Mouse (Mus musculus) hindbrain, embryonic 13.5 days (tissue): ENCODE data around the gene Cd28. TPM values are rescaled to one million over a fixed set of nuclear protein-coding genes. Genes with fewer than 3 reads are reported as not detected.

Source experiments
- ATAC-seq: fragments of 200-750 bp; cut with Nextera tagmentation; 2 replicates; pipeline ENCODE4 v1.8.0; 2017; ENCODE audit warnings: moderate TSS enrichment; ENCODE audit not compliant: low FRiP score
- H3K27ac ChIP-seq: fragments of 300-500 bp; sonication (generic); 2 replicates; pipeline ENCODE4 v1.5.1; 2015; ENCODE audit warnings: inconsistent platforms, mild to moderate bottlenecking, moderate library complexity
- H3K27me3 ChIP-seq: fragments of 300-500 bp; sonication (generic); 2 replicates; pipeline ENCODE4 v1.6.1; 2015; ENCODE audit warnings: mild to moderate bottlenecking, inconsistent platforms
- H3K36me3 ChIP-seq: fragments of 300-500 bp; sonication (generic); 2 replicates; pipeline ENCODE4 v1.6.1; 2015; ENCODE audit warnings: mild to moderate bottlenecking, inconsistent platforms
- H3K4me1 ChIP-seq: fragments of 300-500 bp; sonication (generic); replicated peaks from 2 replicates; pipeline ENCODE4 v1.6.1; 2015; ENCODE audit warnings: inconsistent platforms
- H3K4me2 ChIP-seq: fragments of 300-500 bp; sonication (generic); 2 replicates; pipeline ENCODE4 v1.6.1; 2015; ENCODE audit warnings: inconsistent platforms, mild to moderate bottlenecking, moderate library complexity
- H3K4me3 ChIP-seq: fragments of 300-500 bp; sonication (generic); 2 replicates; pipeline ENCODE4 v1.5.1; 2015; ENCODE audit warnings: mild to moderate bottlenecking, inconsistent platforms
- H3K9ac ChIP-seq: fragments of 300-500 bp; sonication (generic); 2 replicates; pipeline ENCODE4 v1.6.1; 2015; ENCODE audit warnings: mild to moderate bottlenecking, inconsistent platforms
- H3K9me3 ChIP-seq: fragments of 300-500 bp; sonication (generic); 2 replicates; pipeline ENCODE4 v1.6.1; 2016; ENCODE audit warnings: inconsistent platforms
- WGBS: fragments of 180-500 bp; shearing (Covaris S2); methylation state at CpG from one replicate; pipeline ENCODE4 v1.1.7; 2015; 5-methylcytosine and 5-hydroxymethylcytosine counted together
- polyA plus RNA-seq: library from polyadenylated mRNA; unstranded; fragments of >200 nt; fragmentation: Nextera tagmentation; extraction: Ambion mirVana; gene quantifications from 2 replicates; pipeline ENCODE4 v1.2.1, GENCODE M21; 2015

Gene Cd28
- polyA plus RNA-seq, 1 experiment from 2014 or later, result 0.10 TPM

DNA sequence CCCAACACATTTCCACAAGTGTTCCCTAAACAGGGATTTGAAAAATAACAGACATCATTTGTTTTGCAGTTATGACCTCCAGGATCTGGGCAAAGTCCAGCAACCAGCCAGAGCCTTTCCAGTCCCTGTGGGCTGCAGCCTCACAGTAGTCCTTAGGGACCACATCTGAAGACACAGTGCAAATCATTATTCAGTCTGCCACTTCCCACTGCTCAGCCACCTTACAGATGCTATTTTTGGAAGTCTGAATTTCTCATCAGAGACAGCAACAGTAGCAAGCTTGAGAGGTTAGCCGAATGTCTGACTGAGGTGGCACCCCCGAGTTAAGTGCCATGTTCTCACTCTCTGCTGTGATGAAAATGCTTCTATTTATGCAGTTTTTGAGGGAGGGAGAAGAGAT, 15.3 kb downstream of the Cd28 start:
- Histone ChIP-seq H3K4me2 (no peak overlapping the region), H3K4me3 (no peak overlapping the region), H3K4me1 (no peaks in the 10 kb centered on the region), H3K27me3 (no peaks in the 10 kb centered on the region), H3K9me3 (no peaks in the 10 kb centered on the region), H3K36me3 (no peaks in the 10 kb centered on the region), H3K27ac (no peak overlapping the region), H3K9ac (no peak overlapping the region)
- no peak for ATAC-seq
- WGBS, result 90% methylated on average over 2 of the region's 2 CpGs

DNA sequence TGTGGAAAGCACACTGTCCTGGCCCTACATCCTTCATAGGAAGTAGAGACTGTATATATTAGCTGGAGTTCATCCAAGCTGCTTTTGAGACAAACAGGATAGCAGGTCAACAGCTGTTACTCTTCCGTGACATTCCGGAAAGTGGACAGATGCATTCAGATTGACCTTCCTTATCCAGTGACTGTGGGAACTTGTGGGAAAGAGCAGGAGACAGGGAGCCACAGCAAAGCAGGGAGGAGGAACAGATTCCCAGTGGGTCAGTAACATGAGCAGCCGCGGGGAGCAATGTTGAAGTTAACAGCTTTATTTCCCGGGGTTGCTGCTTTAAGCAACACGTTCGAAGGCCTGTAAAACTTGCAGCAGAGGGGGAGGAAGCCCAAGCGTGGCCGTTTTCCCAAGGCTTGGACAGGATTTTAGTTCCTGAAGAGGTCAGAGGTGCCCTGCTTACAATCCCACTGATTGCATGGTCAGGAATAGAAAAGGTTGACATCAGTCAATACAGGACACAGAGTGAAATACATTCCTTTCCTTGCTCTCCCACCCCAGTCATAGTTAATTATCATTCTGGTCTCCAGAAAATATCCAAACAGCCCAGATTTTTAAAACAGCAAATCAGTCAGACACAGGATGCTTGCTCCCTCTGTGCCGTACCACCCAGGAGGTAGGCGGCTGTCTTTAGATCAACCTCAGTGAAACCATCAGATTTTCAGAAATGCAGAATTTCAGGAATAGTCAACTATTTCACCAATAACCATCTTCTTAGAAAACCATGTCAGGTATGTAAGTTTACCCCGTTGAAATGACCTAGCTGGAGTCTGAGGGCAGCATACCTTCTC, 18.7 kb downstream of the Cd28 start:
- no peaks in the 10 kb centered on the region for H3K9me3 ChIP-seq
- H3K9ac ChIP-seq, result no peak overlapping the region
- H3K4me3 ChIP-seq, result no peak overlapping the region
- no peak for ATAC-seq
- H3K4me1 ChIP-seq, result no peaks in the 10 kb centered on the region
- no peak overlapping the region for H3K27ac ChIP-seq
- H3K4me2 ChIP-seq, result no peak overlapping the region
- no peaks in the 10 kb centered on the region for H3K36me3 ChIP-seq
- WGBS, result 66% methylated on average over 12 of the region's 12 CpGs
- H3K27me3 ChIP-seq, result no peaks in the 10 kb centered on the region

DNA sequence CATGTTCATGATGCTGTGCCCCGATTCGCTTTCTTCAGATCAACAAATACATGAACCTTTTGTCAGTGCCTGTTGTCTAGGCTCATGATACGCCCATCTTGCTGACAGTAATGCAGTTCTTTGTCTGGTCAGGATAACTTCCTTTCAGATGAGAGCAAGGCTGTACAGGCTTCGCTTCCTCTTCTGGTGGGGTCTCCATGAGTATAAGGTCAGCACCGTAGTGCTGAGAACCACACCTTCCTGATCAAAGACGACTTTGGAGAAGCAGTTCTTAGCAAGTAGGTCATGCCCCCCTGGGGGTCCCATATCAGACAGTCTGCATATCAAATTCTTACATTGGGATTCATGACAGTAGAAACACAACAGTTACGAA, 19.3 kb downstream of the Cd28 start:
- WGBS, result 86% methylated on average over 7 of the region's 7 CpGs
- no peak overlapping the region for H3K4me3 ChIP-seq
- H3K27ac ChIP-seq, result no peak overlapping the region
- H3K4me1 ChIP-seq, result no peaks in the 10 kb centered on the region
- no peaks in the 10 kb centered on the region for H3K36me3 ChIP-seq
- no peaks in the 10 kb centered on the region for H3K9me3 ChIP-seq
- ATAC-seq, result no peak
- H3K27me3 ChIP-seq, result no peaks in the 10 kb centered on the region
- H3K9ac ChIP-seq, result no peak overlapping the region
- H3K4me2 ChIP-seq, result no peak overlapping the region

DNA sequence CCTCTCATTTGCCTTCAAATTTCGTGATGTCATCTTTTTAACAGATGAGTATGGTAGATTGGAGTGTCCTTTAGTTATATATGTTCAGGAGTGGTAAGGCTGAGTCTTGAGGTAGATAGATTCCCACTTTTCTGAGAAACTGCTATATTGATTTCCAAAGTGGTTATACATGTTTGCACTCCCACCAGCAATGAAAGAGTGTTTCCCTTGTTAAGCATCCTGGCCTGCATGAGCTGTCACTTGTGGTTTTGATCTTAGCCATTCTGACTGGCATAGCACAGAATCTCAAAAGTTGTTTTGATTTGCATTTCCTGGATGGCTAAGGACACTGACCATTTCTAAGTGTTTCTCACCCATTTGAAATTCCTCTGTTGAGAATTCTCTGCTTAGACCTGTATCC, 27.7 kb downstream of the Cd28 start:
- WGBS, result 86% methylated on average over 1 of the region's 1 CpGs

DNA sequence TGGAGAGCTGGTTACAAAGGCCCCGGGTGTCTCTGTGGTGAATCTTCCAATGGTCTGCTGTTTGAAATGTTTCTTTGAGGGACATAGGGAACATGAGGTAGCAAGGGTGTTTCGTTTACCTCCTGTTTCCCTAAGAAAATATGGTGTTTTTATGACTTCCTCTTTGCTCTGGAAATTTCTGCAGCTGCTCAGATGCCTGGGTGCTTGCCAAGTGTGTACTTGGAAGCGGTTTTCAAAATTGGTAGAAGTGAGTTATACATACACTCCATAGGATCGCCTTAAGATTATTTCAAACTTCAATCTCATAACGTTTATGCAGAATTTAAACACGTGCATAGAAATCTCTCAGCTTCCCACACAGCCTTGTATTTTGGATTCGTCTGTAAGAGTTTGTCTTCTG, 29.1 kb downstream of the Cd28 start:
- Histone ChIP-seq H3K9ac (no peak overlapping the region), H3K27ac (no peak overlapping the region), H3K9me3 (no peaks in the 10 kb centered on the region), H3K4me3 (no peak overlapping the region), H3K27me3 (0 out of 2 replicates have a peak, but pooled peaks cover 3% of the 10 kb centered on the region), H3K36me3 (no peaks in the 10 kb centered on the region), H3K4me1 (no peaks in the 10 kb centered on the region), H3K4me2 (no peak overlapping the region)
- ATAC-seq, result no peak
- WGBS, result 81% methylated on average over 7 of the region's 7 CpGs

More for the DNA sequence above, 27.7 kb downstream of the Cd28 start:
- Histone ChIP-seq H3K4me1 (no peaks in the 10 kb centered on the region), H3K27ac (no peak overlapping the region), H3K9ac (no peak overlapping the region), H3K36me3 (no peaks in the 10 kb centered on the region), H3K27me3 (0 out of 2 replicates have a peak, but pooled peaks cover 3% of the 10 kb centered on the region), H3K4me3 (no peak overlapping the region), H3K9me3 (no peaks in the 10 kb centered on the region), H3K4me2 (no peak overlapping the region)
- no peak for ATAC-seq

DNA sequence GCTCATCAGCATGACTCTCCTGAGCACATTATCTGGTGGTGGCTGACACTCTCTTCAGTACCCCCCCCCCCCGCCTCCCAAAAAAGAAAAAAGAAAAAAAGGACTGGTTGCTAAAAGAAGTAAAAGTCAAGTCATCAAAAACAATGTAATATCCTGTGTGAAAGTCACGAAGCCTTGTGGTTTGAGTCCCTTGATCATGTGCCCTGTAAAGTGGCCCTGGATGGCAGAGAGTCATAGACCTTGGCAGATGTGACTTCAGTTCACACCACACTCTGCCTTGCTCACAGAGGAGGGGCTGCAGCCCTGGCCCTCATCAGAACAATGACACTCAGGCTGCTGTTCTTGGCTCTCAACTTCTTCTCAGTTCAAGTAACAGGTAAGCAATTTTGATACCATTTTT, 29.6 kb downstream of the Cd28 start:
- Histone ChIP-seq H3K9ac (no peak overlapping the region), H3K27ac (no peak overlapping the region), H3K36me3 (no peaks in the 10 kb centered on the region), H3K4me1 (no peaks in the 10 kb centered on the region), H3K4me3 (no peak overlapping the region), H3K27me3 (0 out of 2 replicates have a peak, but pooled peaks cover 3% of the 10 kb centered on the region), H3K4me2 (no peak overlapping the region), H3K9me3 (no peaks in the 10 kb centered on the region)
- 83% methylated on average over 2 of the region's 2 CpGs for WGBS
- no peak for ATAC-seq

DNA sequence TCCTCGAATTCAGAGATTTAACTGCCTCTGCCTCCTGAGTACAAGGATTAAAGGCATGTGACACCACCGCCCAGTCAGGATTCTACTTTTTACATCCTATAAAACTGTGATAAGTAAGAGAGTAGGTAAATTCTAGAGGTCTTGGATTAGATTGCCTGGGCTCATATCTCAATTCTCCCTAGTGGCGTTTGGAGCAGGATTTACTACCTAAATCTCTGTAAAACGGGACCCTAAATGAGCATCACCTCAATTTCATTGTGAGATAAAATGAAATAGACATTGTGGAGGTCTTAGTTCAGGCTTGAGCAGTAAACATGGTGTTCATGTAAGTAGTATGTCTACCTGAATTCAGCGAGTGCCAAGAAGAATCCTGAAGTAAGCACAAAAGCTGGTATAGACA, 30.3 kb downstream of the Cd28 start:
- no peak overlapping the region for H3K4me2 ChIP-seq
- no peaks in the 10 kb centered on the region for H3K36me3 ChIP-seq
- WGBS, result 94% methylated on average over 5 of the region's 5 CpGs
- H3K4me1 ChIP-seq, result no peaks in the 10 kb centered on the region
- H3K9me3 ChIP-seq, result no peaks in the 10 kb centered on the region
- H3K27me3 ChIP-seq, result 0 out of 2 replicates have a peak, but pooled peaks cover 3% of the 10 kb centered on the region
- H3K27ac ChIP-seq, result no peak overlapping the region
- no peak for ATAC-seq
- no peak overlapping the region for H3K9ac ChIP-seq
- H3K4me3 ChIP-seq, result no peak overlapping the region

DNA sequence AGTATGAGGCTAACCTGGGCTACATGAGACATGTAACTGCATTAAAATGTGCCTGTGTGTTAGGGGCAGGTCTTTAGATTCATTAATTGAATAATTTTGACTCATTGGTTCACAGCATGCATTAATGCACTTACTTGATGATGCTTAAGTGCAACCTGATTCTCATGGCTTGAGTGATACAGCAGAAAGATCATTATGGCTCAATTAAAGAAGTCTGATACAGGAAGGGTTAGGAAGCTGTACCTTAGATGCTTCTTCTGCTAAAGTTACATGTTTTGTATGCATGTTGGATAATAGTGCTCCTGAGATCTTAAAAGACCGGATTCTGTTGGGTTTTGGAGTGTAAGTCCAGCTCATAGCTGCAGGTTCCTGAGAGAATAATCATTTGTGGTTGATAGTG, 31.7 kb downstream of the Cd28 start:
- Histone ChIP-seq H3K9ac (no peak overlapping the region), H3K4me1 (no peaks in the 10 kb centered on the region), H3K9me3 (no peaks in the 10 kb centered on the region), H3K36me3 (no peaks in the 10 kb centered on the region), H3K27me3 (0 out of 2 replicates have a peak, but pooled peaks cover 3% of the 10 kb centered on the region), H3K4me2 (no peak overlapping the region), H3K4me3 (no peak overlapping the region), H3K27ac (no peak overlapping the region)
- 90% methylated on average over 1 of the region's 1 CpGs for WGBS
- ATAC-seq, result no peak

DNA sequence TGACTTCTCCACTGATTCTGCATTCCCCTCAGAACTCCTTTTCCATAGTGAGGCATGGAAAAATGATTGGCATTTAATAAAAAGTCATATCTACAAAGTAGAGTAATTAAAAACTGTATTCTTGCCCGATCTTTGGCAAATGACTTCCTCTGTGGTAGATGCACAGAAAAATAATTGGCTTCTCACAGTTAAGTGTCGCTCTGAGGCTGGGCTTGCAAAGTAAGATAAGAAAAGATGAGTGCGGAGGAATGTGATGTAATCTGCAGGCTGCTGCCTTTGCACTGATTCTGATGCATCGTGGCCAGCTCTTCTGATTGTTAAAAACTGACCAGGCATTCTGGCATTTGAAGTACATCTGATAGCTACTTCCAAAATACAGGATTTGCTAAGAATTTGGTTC, 32.3 kb downstream of the Cd28 start:
- H3K9ac ChIP-seq, result no peak overlapping the region
- 81% methylated on average over 4 of the region's 4 CpGs for WGBS
- no peak for ATAC-seq
- H3K27me3 ChIP-seq, result 0 out of 2 replicates have a peak, but pooled peaks cover 3% of the 10 kb centered on the region
- no peaks in the 10 kb centered on the region for H3K9me3 ChIP-seq
- H3K4me3 ChIP-seq, result no peak overlapping the region
- no peaks in the 10 kb centered on the region for H3K36me3 ChIP-seq
- H3K4me1 ChIP-seq, result no peaks in the 10 kb centered on the region
- no peak overlapping the region for H3K27ac ChIP-seq
- H3K4me2 ChIP-seq, result no peak overlapping the region

DNA sequence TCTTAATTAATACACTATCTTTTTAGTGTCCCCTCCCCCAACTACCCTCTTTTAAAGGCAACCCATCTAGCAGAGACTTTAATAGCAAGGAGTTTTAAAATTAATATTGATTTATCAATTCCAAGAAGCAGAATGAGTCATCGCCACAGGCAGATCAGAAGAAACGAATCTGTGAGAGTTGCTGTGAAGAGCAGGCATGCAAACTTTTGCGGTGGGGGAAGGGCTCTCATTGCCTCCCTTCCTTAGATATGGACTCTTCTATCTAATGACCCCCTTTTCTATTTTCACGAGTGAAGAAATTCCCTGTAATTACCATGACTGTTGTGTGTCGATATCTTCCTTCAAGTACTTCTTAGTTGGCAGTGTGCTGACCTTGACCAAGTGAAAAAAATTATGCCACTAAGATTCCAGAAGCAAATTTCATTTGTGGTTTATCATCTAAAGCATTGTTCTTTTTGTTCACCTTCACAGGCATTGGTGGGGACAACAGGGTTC, 32.8 kb downstream of the Cd28 start:
- H3K9ac ChIP-seq, result no peak overlapping the region
- 80% methylated on average over 5 of the region's 5 CpGs for WGBS
- H3K36me3 ChIP-seq, result no peaks in the 10 kb centered on the region
- no peaks in the 10 kb centered on the region for H3K4me1 ChIP-seq
- H3K27me3 ChIP-seq, result 0 out of 2 replicates have a peak, but pooled peaks cover 3% of the 10 kb centered on the region
- no peak overlapping the region for H3K27ac ChIP-seq
- no peak overlapping the region for H3K4me2 ChIP-seq
- no peak for ATAC-seq
- no peaks in the 10 kb centered on the region for H3K9me3 ChIP-seq
- no peak overlapping the region for H3K4me3 ChIP-seq

DNA sequence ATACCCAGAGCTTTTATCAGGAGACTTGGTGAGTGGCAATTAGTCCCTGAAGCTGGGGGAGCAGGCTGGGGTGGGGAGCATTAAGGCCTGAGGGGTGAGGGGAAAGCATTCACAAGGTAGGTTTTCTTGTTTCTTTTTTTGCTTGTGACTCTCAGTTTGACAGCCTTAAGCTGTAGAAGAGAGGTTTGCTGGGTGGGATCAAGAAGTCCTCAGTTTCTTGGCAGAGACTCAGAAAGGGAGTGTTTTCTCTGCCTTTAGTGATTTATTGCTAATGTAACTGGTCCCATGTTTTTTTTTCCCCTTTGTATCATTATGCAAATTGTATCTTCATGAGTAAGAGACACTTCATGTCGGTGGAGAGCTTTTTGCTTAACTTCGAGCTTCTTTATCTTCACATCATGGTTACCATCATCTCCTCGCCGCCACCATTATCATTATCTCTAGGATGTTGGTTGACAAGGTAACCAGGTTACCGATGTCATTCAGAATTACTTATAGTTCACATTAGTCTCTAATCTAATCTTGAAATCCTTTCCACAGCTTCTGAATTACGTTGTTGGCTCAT, 33.7 kb downstream of the Cd28 start:
- no peak overlapping the region for H3K27ac ChIP-seq
- ATAC-seq, result no peak
- H3K27me3 ChIP-seq, result 0 out of 2 replicates have a peak, but pooled peaks cover 3% of the 10 kb centered on the region
- H3K36me3 ChIP-seq, result no peaks in the 10 kb centered on the region
- no peaks in the 10 kb centered on the region for H3K9me3 ChIP-seq
- no peak overlapping the region for H3K4me2 ChIP-seq
- no peak overlapping the region for H3K9ac ChIP-seq
- no peak overlapping the region for H3K4me3 ChIP-seq
- 85% methylated on average over 6 of the region's 6 CpGs for WGBS
- no peaks in the 10 kb centered on the region for H3K4me1 ChIP-seq

DNA sequence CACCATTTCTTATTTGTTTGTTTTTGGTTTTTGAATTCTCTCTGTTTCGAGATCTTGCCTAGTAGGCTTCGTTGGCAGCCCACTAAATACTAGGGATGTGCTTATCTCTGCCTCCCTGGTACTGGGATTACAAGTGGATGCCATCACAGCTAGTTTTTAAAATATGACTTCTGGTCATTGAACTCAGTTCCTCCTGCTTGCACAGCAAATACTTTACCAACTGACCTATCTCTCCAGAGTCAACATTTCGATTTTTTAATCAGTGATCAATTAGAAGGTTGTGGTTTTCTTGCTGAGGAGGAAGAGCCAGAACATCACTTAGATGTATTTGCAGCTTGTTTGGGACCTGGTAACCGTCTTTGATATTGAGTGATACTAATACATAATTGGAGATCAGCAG, 34.4 kb downstream of the Cd28 start:
- no peak overlapping the region for H3K9ac ChIP-seq
- H3K27me3 ChIP-seq, result no peaks in the 10 kb centered on the region
- no peak for ATAC-seq
- H3K4me2 ChIP-seq, result no peak overlapping the region
- no peak overlapping the region for H3K27ac ChIP-seq
- no peaks in the 10 kb centered on the region for H3K36me3 ChIP-seq
- H3K9me3 ChIP-seq, result no peaks in the 10 kb centered on the region
- no peaks in the 10 kb centered on the region for H3K4me1 ChIP-seq
- H3K4me3 ChIP-seq, result no peak overlapping the region
- WGBS, result 90% methylated on average over 4 of the region's 4 CpGs

DNA sequence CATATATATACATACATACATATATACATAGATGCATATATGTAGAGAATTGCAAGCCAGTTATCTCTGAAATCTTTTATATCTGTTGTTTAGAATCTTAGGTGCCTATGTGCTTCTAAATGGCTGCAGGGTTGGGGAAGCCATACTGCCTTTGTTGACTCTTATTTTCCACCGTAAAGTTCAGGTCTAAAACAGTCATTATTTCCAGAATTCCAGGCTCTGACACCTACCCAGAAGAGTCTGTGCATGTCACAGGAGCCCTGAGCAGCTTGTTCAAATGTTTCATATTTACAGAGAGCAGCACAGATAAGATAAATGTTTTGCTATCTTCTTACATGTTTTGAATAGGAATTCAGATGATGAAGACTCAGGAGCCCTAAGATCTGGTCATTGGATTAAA, 36.4 kb downstream of the Cd28 start:
- no peak overlapping the region for H3K9ac ChIP-seq
- H3K4me1 ChIP-seq, result no peaks in the 10 kb centered on the region
- ATAC-seq, result no peak
- no peaks in the 10 kb centered on the region for H3K36me3 ChIP-seq
- H3K4me2 ChIP-seq, result no peak overlapping the region
- no peak overlapping the region for H3K4me3 ChIP-seq
- WGBS, result 86% methylated on average over 1 of the region's 1 CpGs
- no peaks in the 10 kb centered on the region for H3K27me3 ChIP-seq
- no peaks in the 10 kb centered on the region for H3K9me3 ChIP-seq
- H3K27ac ChIP-seq, result no peak overlapping the region
